Mouse (Mus musculus): ENCODE data around the gene H2-Ab1.
A peak's percentile ranks its signal among the peaks of the same experiment; 100 is the strongest.

Gene H2-Ab1

GRCm38 (mm10) chr17:34285371-34285770 lies 27.9 kb downstream of the H2-Ab1 start:
- no peak for DNase-seq (ENCODE audit: low read depth, low spot score)

DNA sequence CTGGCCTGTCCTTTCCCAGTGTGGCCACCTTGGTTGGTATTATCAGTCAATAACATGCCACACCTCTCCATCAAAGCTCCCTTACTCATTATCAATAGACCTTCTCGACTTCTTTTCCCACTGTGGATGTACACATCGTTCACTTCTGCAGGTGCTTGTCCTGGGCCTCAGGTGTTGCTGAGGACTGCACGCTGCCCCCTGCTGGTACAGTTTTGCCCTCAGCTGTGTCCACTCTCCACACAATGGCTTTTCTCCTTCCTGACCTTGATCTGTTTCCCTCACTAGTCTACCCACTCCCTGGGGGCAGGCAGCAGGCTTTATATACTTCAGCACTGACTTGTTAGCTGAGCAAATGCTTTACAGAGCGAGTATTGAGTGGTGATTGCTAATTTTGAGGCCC lies 28.4 kb downstream of the H2-Ab1 start:
- no peak for DNase-seq (ENCODE audit: low read depth, low spot score)

DNA sequence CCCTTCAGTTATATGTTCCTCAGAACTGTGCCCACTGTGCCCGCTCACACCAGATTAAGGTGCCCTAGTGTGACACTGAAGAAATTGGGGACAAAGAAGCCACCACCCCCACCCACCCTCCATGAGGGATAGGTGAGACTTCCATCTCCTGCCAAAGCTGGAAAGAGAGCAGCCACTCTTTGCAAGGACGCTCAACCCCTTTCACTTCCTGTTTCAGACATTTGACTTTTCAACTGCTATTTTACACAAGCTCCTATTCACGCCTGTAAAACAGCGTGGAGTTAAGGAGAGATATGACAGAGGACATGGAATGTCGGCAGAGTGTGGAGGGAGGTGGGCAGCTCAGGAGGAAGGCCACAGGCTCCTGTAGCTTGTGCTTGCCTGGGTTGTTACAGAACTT lies 29.0 kb downstream of the H2-Ab1 start:
- DNase-seq (ENCODE audit: low read depth, low spot score) = no peak

GRCm38 (mm10) chr17:34286999-34287398 lies 29.5 kb downstream of the H2-Ab1 start:
- DNase-seq (ENCODE audit: low read depth, low spot score) = no peak

- peak; percentile 47 for DNase-seq (ENCODE audit: low read depth, low spot score)
These were observed 30.2 kb downstream of the H2-Ab1 start, which contains the start of gene H2-Aa for GRCm38 (mm10) chr17:34287648-34288047. Gene H2-Aa (minus strand): TSS chr17:34287823.

GRCm38 (mm10) chr17:34288131-34288530 lies 30.6 kb downstream of the H2-Ab1 start:
- DNase-seq (ENCODE audit: low read depth, low spot score) = no peak

DNA sequence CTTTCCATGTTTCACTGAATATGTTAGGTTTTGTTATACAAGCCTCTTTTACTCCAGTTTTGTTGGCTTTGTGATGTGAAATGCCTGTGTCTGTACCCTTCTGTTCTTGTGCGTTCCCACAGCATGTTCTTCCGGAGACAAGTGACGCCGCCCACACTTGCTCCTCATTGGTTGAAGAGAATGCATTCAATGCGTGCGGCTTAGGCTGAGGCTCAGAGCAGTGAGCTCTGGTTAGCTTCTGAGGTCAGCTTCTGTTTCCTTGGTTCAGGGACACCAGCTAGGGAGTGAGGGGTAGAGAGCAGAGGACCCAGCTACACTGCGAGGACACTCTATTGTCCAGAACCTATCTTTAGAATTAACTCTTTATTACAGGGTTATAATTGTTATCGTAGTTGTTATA lies 34.1 kb downstream of the H2-Ab1 start:
- DNase-seq (ENCODE audit: low read depth, low spot score) = peak; percentile 64

DNA sequence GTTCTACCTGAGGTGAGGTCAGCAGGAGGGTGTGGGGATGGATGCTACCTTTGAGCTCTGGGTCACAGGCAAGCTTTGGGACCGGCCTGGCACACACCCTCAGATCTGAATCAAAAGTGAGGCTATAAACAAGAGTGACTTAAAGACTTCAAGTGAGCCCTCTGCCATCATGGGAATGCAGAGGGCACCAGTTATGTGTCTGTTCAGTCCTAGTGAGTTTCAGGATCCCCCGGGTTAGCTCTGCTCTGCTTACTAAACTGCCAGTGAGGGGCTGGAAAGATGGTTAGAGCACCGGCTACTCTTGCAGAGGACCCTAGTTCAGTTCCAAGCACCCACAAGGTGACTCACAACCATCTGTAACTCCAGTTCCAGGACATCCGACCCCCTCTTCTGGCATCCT lies 35.1 kb downstream of the H2-Ab1 start:
- DNase-seq (ENCODE audit: low read depth, low spot score) = no peak

DNA sequence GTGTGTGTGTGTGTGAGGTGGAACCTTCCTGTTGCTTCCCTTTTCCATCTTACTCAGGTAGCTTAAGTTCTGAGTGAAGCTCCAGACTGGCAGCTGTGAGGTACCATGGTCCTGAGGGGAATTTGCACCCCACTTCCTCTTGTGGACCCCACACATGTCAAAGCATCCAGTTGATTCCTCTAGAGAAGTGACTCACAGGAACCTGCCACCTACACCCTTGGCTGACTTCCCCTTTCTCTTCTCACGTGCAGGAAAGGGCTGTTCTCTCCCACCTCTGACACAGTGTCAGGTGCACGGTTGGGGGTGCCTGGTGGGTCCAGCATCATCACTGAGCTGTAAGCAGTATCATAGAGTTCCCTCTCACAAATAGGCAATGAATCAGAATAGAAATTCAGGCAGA lies 36.0 kb downstream of the H2-Ab1 start:
- no peak for DNase-seq (ENCODE audit: low read depth, low spot score)

GRCm38 (mm10) chr17:34294249-34294648 lies 36.8 kb downstream of the H2-Ab1 start:
- no peak for DNase-seq (ENCODE audit: low read depth, low spot score)

DNA sequence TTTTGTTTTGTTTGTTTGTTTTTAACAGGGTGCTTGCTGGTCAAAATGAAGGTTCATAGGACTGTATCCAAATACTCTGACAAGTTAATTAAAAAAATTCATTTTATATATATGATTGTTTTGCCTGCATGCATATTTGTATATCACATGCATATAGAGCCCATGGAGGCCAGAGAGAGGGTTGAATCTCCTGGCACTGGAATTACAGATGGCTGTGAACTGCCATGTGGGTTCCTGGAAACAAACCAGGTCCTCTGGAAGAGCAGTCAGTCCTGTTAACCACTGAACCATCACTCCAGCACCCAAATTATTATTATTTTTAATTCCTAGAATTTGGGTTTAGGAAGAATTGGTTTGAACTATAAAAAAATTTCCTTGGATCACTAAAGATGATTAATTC lies 37.8 kb downstream of the H2-Ab1 start:
- DNase-seq (ENCODE audit: low read depth, low spot score) = no peak

DNA sequence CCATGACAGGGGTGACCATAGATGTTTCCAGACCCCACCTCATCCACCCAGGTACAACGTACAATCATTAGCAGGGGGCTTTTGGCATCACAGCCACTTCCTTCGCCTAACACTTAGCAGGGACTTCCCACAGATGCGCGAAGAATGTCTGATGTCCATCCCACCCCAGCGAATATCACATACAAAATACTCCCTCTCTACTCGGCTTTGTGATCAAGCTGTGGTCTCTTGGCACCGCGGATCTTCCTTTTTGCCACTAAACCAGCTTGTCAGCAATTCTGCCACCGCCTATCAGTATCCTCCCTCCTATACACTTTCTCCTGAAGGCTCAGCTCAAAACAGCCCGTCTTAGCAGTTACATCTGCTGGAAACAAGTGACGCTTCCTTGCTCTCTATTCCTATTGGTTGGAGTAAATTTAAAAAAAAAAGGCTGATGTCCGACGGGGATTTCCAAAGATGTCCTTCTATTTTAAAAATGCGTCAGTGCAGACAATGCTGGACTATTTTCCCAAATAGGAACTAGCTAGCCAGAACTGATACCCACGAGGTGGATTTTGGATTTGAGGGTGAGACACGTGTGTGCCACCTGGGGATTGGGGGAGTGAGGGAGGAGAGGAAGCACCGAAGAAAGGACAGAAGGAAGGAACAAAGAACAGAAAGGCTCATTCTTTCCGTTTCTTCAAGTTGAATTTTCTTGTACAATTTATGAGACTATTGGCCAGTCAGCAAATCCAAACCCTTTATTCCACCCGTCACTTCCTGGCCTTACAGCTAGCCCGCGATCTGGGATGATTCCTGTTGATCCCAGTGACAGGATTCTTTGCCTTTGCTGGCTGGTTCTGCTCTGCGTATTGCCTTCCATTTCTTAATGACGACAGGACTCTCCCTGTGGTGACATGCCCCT lies 38.7 kb downstream of the H2-Ab1 start:
- peak; percentile 41 for DNase-seq (ENCODE audit: low read depth, low spot score)

DNA sequence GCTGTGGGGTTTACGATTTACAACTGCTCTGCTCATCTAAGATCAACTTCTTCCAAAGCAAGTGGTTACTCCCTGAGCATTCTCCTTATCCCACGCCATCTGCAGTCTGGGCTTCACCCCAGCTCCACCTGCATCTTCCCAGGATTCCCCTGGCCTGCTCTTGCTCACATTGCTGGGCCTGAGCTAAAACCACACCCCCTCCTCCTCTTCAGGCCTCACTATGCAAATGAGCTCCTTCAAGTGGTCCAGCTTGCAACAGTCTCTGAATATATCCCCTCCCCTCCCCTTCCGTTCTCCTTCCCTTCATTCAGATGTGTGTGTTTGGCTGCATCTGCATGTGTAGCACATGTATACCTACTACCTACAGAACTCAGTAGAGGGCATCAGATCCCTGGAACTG lies 41.9 kb downstream of the H2-Ab1 start:
- DNase-seq (ENCODE audit: low read depth, low spot score) = no peak

DNA sequence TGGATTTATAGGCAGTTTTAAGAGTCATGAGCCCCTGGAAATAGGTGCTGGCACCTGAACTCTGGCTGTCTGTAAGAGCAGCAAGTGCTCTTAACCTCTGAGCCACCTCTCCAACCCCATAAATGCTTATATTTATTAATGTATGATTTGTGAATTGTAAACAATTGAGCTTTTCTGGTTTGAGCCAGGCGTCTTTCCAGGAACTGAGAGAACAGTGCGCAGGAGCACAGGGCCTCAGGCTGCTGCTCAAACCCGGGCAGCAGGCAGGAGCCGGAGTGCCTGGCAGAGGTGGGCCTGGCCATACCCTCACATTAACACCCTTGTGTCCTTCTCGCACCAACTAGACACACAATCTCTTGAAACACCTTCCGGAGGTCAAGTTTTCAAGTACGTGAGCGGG lies 42.6 kb downstream of the H2-Ab1 start:
- DNase-seq (ENCODE audit: low read depth, low spot score) = no peak

DNA sequence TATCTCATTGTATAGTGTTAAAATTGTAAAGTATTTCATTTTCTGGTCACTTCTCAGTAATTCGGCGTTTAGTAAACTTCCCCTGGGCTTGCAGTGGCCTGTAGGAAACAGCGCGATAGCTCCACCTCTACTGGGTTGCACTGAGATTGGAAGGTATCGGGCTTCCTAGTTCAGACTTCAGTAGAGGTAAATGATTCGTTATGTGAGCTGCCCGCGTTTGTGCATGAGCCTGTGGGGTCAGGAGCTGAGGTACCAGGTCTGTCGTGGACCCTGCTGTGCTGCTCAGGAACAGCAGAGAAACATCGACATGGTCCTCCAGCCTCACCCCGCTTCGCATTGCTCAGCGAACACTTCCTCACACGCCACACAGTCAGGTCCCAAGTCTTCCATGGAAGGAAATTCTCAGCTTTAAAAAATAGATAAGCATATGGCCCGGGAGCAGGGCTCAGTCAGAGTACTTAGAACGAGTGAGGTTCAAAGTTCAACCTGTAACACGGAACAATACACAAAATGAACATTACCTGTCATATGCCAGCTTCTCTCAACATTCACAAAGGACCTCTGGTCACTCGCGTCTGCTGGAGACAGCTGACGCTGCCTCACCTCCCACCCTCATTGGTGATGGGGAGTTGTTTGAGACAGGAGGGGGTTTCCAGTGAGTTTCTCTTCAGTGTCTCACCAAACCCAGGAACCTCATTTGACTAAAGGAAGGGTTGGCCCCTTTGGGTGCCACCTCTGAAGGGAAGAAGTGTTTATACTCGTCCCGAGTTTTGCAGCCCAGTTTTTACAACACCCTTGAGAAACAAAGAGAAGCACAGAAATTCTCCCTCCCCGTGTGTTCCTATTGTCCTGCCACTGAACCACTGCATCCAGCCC lies 43.4 kb downstream of the H2-Ab1 start:
- DNase-seq (ENCODE audit: low read depth, low spot score) = no peak

GRCm38 (mm10) chr17:34301670-34302190 lies 44.2 kb downstream of the H2-Ab1 start:
- no peak for DNase-seq (ENCODE audit: low read depth, low spot score)

DNA sequence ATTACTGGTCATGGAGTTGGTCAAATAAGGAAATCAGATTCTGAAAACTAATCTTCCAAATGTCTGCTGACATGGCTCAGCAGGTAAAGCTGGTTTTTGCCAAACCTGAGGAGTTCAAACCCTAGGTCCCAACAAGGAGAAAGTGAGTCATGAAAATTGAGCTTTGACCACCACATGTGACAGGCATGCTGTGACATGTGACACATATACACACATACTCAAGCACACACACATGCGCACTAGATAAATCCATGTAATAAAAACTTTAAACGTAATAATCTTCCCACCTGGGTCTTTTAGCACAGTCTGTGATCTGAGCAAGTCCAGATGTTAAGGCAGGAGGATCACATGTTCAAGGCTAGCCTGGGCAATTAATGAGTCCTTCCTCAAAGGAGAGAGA lies 46.3 kb downstream of the H2-Ab1 start:
- DNase-seq (ENCODE audit: low read depth, low spot score) = no peak

GRCm38 (mm10) chr17:34304751-34305150 lies 47.3 kb downstream of the H2-Ab1 start:
- DNase-seq (ENCODE audit: low read depth, low spot score) = peak; percentile 50

- peak; percentile 84 for DNase-seq (ENCODE audit: low read depth, low spot score)
These were observed 48.0 kb downstream of the H2-Ab1 start, which contains the start of gene H2-Eb1 for GRCm38 (mm10) chr17:34305380-34306030. Gene H2-Eb1 (plus strand): TSS chr17:34305867.

DNA sequence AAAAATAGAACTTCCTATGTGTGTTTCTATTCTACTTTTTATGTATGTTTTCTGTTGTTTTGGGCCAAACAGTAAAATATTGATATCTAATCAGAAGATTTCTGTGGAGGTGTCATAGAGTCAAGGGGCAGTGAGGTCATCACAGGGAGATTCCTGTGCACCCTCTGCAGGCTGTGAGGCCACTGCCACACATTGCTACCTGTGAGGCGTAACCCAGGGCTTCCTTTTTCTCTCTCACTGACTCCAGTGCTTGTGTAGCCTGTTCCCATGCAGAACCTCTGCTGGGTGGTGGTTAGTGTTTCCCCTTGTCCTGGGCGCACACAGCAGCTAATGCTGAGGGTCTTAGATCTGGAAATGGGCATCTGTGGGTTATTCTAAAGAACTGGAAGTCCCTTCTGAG lies 48.9 kb downstream of the H2-Ab1 start:
- DNase-seq (ENCODE audit: low read depth, low spot score) = no peak

DNA sequence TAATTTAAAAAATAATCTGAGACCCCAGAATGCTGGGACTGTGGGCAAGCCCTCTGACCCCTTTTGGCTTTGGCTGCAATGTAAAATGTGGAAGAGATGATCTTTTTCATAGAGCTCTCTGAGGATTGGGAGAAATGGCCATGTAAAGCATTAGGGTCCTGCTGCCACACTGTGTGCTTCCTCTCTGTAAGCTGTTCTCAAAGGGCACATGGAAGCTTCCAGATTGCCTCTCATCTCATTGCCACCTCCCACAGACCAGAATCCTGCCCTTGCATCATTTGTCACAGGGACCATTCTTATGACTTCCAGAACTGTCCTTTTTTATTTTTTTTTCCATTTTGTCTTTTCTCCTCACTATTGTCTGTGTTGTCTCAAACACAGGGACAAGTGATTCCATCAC lies 49.7 kb downstream of the H2-Ab1 start:
- DNase-seq (ENCODE audit: low read depth, low spot score) = no peak

DNA sequence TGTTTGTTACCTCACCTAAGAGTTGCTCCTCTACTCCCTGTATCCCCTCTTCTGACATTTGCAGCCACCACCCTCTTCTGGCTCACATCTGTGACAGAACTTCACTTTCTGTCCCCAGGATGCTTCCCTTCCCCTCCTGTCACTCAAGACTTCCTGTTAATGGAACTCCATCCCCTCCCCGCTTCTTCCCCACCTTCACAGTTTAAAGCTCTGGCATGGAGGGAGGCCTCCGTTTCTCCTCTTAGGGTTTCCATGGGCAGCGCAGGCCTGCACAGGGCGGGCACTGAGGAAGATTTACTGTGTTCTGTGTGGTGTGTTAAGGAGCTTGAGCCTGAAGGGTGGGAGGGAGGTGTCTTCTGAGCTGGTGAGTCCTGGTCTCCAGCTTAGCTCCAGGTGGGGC lies 50.7 kb downstream of the H2-Ab1 start:
- no peak for DNase-seq (ENCODE audit: low read depth, low spot score)

Data from telencephalon, adult 2 months (tissue).